In the genomic region with DNA sequence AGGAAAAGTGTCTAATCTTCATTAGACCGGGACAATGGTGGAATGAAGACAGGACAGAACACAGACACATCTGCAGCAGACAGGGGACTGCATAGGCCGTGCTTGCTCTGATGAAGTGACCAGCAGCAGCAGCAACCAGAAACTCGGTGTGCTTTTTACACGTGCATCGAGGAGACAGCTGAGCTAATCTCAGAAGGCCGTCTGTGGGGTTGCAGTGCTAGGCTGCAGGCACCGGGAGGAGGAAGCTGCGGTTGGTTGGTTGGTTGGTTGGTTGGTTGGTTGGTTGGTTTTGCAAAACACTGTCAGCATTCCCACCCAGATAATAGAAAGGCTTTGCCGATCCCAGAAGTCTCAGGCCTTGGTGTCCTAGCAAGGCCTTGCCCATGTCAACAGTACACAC, we compare ENCODE assay signal across 22 mouse cellular contexts.
"Had no signal": no experiment of that assay in that cellular context is flagged by ENCODE, and none has a peak within 500 bp of the region (broad histone marks: within the 10 kb centered on the region; RNA-seq: fewer than 3 reads in every experiment).

No protein-coding gene starts in this region.

- H3K27me3 ChIP-seq: liver, embryonic 13.5 days; liver, embryonic 15.5 days; lung, embryonic 15.5 days; megakaryocyte, embryonic 14.5 days; midbrain, embryonic 12.5 days; neural tube, embryonic 12.5 days had no signal

- DNase-seq: liver, embryonic 13.5 days; liver, postnatal 0 days; lung, adult 2 months; lung, postnatal 14 days; lung, postnatal 36 days; midbrain, embryonic 14.5 days; retina, postnatal 1 day; right cerebral cortex, adult 18-20 months; right cerebral cortex, postnatal 25 days; right cerebral cortex, postnatal 4 days; spleen, adult 18-20 months; thymus, adult 2 months; thymus, postnatal 25 days; thymus, postnatal 4 days had no signal

- H3K36me3 ChIP-seq: liver, embryonic 15.5 days; lung, embryonic 15.5 days; neural tube, embryonic 12.5 days had no signal

- ATAC-seq: liver, postnatal 0 days; lung, postnatal 0 days had no signal

- H3K4me3 ChIP-seq: liver, embryonic 13.5 days; liver, embryonic 15.5 days; lung, embryonic 15.5 days; megakaryocyte, embryonic 14.5 days; midbrain, embryonic 12.5 days; neural tube, embryonic 12.5 days had no signal

- H3K27ac ChIP-seq: liver, embryonic 13.5 days; liver, embryonic 15.5 days; lung, embryonic 15.5 days; macrophage; midbrain, embryonic 12.5 days; neural tube, embryonic 12.5 days had no signal

- H3K9me3 ChIP-seq: liver, embryonic 13.5 days; liver, embryonic 15.5 days; lung, embryonic 15.5 days; megakaryocyte, embryonic 14.5 days; midbrain, embryonic 12.5 days; neural tube, embryonic 12.5 days had no signal

- H3K4me2 ChIP-seq: liver, embryonic 11.5 days; liver, embryonic 13.5 days; liver, embryonic 15.5 days; lung, embryonic 15.5 days; midbrain, embryonic 12.5 days; neural tube, embryonic 12.5 days had no signal

- H3K4me1 ChIP-seq: liver, embryonic 13.5 days; liver, embryonic 15.5 days; lung, embryonic 15.5 days; midbrain, embryonic 12.5 days; neural tube, embryonic 12.5 days had no signal

- H3K9ac ChIP-seq: liver, embryonic 13.5 days; liver, embryonic 15.5 days; liver, postnatal 0 days; lung, embryonic 15.5 days; midbrain, embryonic 12.5 days; neural tube, embryonic 12.5 days had no signal
